ENCODE assay signal across 23 mouse cellular contexts in the genomic region with DNA sequence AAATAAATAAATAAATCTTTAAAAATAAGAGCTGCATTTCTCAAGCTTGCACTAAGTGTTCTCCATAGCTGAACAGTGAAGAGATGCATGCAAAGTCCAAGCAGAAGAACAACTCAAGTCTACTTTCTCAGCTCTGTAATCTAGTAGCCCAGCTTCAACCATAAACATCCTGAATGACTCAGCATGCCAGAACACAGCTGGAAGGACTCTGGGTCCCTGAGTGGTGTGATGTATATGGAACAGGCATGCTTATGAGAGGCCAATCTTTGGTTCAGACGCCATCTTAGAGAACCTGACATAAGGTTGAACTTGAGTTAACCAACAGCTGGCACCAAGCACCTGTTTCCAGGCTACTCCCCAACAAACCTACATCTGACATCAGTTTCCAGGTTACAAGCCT. TPM values are rescaled to one million over a fixed set of nuclear protein-coding genes. Genes with fewer than 3 reads are reported as not detected.
A peak's percentile ranks its signal among the peaks of the same experiment; 100 is the strongest.
DNase-seq lines count a peak whose midpoint lies in the region; ATAC-seq and TF ChIP-seq lines count a peak whose summit lies in the region.
"Had no signal": no experiment of that assay in that cellular context is flagged by ENCODE, and none has a peak within 500 bp of the region (broad histone marks: within the 10 kb centered on the region; RNA-seq: fewer than 3 reads in every experiment).

No protein-coding gene starts in this region.

- no peak for TF ChIP-seq CTCF in lung, postnatal 0 days (IDR thresholded peaks at IDR 0.05)

- 0 out of 2 replicates have a peak, but pooled peaks have one; percentile 23 for ATAC-seq in lung, postnatal 0 days
- peak; percentile 83 for ATAC-seq in liver, embryonic 12.5 days
- ATAC-seq in monocyte, adult 5-6 weeks (replicated peaks; ENCODE audit: insufficient number of reproducible peaks, low FRiP score, low TSS enrichment, poor library complexity, severe bottlenecking) = no peak
- ATAC-seq in inflammation-experienced regulatory T-cells, adult 6 months = no peak
- ATAC-seq: forebrain, embryonic 16.5 days; hindbrain, embryonic 16.5 days had no signal

- no peaks in the 10 kb centered on the region for H3K27me3 ChIP-seq in lung, postnatal 0 days (replicated peaks; ENCODE audit: insufficient read depth, low read length)
- no peaks in the 10 kb centered on the region for H3K27me3 ChIP-seq in liver, embryonic 12.5 days (replicated peaks)
- H3K27me3 ChIP-seq: heart, embryonic 15.5 days; limb, embryonic 15.5 days; neural tube, embryonic 12.5 days had no signal

- no peak for TF ChIP-seq EP300 in lung, postnatal 0 days (IDR thresholded peaks at IDR 0.05)

- peak; percentile 26 for DNase-seq in lung, postnatal 0 days (ENCODE audit: low spot score)
- DNase-seq in lung, postnatal 36 days = no peak
- DNase-seq in c-Kit-negative CD71-positive TER-119-positive erythroid progenitor cells, embryonic 14.5 days (ENCODE audit: low read depth, low spot score) = peak; percentile 4
- DNase-seq in spleen, postnatal 14 days (ENCODE audit: low spot score in 2 of 2) = no peak
- DNase-seq: adrenal gland, postnatal 25 days; cerebellum, adult 11-12 months; cerebellum, postnatal 14 days; embryo, embryonic 11 days; heart, postnatal 4 days; kidney, adult 18-20 months; kidney, postnatal 10 days; lung, postnatal 14 days; thymus, postnatal 4 days had no signal

- 36% methylated on average over 1 of the region's 1 CpGs for WGBS in lung, postnatal 0 days
- WGBS in liver, embryonic 12.5 days (ENCODE audit: insufficient replicate concordance) = 22% methylated on average over 1 of the region's 1 CpGs

- H3K4me1 ChIP-seq in lung, postnatal 0 days (ENCODE audit: insufficient read depth, low read depth, low read length) = no peaks in the 10 kb centered on the region
- H3K4me1 ChIP-seq in liver, embryonic 12.5 days = peaks cover 11% of the 10 kb centered on the region
- H3K4me1 ChIP-seq: heart, embryonic 15.5 days; limb, embryonic 15.5 days; neural tube, embryonic 12.5 days had no signal

- no peak overlapping the region for H3K4me3 ChIP-seq in lung, postnatal 0 days (ENCODE audit: low read depth, low read length)
- no peak overlapping the region for H3K4me3 ChIP-seq in liver, embryonic 12.5 days
- H3K4me3 ChIP-seq: heart, embryonic 15.5 days; layer of hippocampus, adult 2 months; limb, embryonic 15.5 days; neural tube, embryonic 12.5 days had no signal

- no peak overlapping the region for H3K27ac ChIP-seq in lung, postnatal 0 days (ENCODE audit: low read length)
- H3K27ac ChIP-seq in liver, embryonic 12.5 days = no peak overlapping the region
- H3K27ac ChIP-seq: heart, embryonic 15.5 days; layer of hippocampus, adult 2 months; limb, embryonic 15.5 days; neural tube, embryonic 12.5 days had no signal

- no peak overlapping the region for H3K4me2 ChIP-seq in lung, postnatal 0 days (replicated peaks; ENCODE audit: low read depth, low read length)
- H3K4me2 ChIP-seq in liver, embryonic 12.5 days = no peak overlapping the region
- H3K4me2 ChIP-seq: heart, embryonic 15.5 days; limb, embryonic 15.5 days; midbrain, embryonic 11.5 days; neural tube, embryonic 12.5 days had no signal

- H3K9ac ChIP-seq in lung, postnatal 0 days (replicated peaks; ENCODE audit: low read depth) = no peak overlapping the region
- H3K9ac ChIP-seq in liver, embryonic 12.5 days = no peak overlapping the region
- H3K9ac ChIP-seq: heart, embryonic 15.5 days; limb, embryonic 15.5 days; neural tube, embryonic 12.5 days had no signal

- H3K9me3 ChIP-seq in lung, postnatal 0 days (ENCODE audit: low read length) = no peaks in the 10 kb centered on the region
- H3K9me3 ChIP-seq in liver, embryonic 12.5 days (replicated peaks) = no peaks in the 10 kb centered on the region
- H3K9me3 ChIP-seq: heart, embryonic 15.5 days; limb, embryonic 15.5 days; neural tube, embryonic 12.5 days had no signal

- H3K36me3 ChIP-seq in lung, postnatal 0 days (ENCODE audit: insufficient read depth, low read length) = no peaks in the 10 kb centered on the region
- no peaks in the 10 kb centered on the region for H3K36me3 ChIP-seq in liver, embryonic 12.5 days
- H3K36me3 ChIP-seq: heart, embryonic 15.5 days; limb, embryonic 15.5 days; neural tube, embryonic 12.5 days had no signal

RNA-seq across cellular contexts. Expression of a gene that starts 58.4 kb away (rescaled TPM):
- polyA plus RNA-seq in lung, postnatal 0 days (2015; fragmentation: Nextera tagmentation; extraction: Ambion mirVana) = 102 and 112 TPM in 2 replicates
- 596 and 604 TPM in 2 replicates for polyA plus RNA-seq in liver, embryonic 12.5 days (2016; fragmentation: Nextera tagmentation; extraction: Ambion mirVana)
- total RNA-seq in monocyte, adult 5-6 weeks (2017) = 15.3 to 20.7 TPM (median 18.5 TPM) in 3 replicates
- 10 to 100 TPM in 1 of 3 experiments, 1 to 10 TPM in 2; 5.8 to 10.5 (median 9.3) TPM for polyA plus RNA-seq in inflammation-experienced regulatory T-cells, adult 6 months (2017; shearing (Covaris generic))

Comparison
In these comparisons a context has a peak if more than half of its experiments do, and no peak if none do; other contexts are left out.
1. DNase-seq: peak in lung, postnatal 0 days (single experiment) and c-Kit-negative CD71-positive TER-119-positive erythroid progenitor cells, embryonic 14.5 days (single experiment); none in lung, postnatal 36 days (single experiment) and spleen, postnatal 14 days (0 of 2).
2. ATAC-seq: peak in lung, postnatal 0 days (single experiment) and liver, embryonic 12.5 days (single experiment); none in monocyte, adult 5-6 weeks (single experiment) and inflammation-experienced regulatory T-cells, adult 6 months (single experiment).